Comparison of ENCODE assay signal across 11 mouse cellular contexts in genomic region chr12:76640620-76641019, GRCm38 (mm10).
DNase-seq lines count a peak whose midpoint lies in the region; ATAC-seq and TF ChIP-seq lines count a peak whose summit lies in the region.
"Had no signal": no experiment of that assay in that cellular context is flagged by ENCODE, and none has a peak within 500 bp of the region (broad histone marks: within the 10 kb centered on the region; RNA-seq: fewer than 3 reads in every experiment).

No protein-coding gene starts in this region.

- H3K9ac ChIP-seq in lung, embryonic 14.5 days, result no peak overlapping the region
- H3K9ac ChIP-seq: liver, embryonic 13.5 days had no signal

- no peak overlapping the region for H3K27ac ChIP-seq in lung, embryonic 14.5 days (ENCODE audit: low read depth)
- no peak overlapping the region for H3K27ac ChIP-seq in embryonic facial prominence, embryonic 10.5 days (replicated peaks)
- H3K27ac ChIP-seq: liver, embryonic 13.5 days had no signal

- 46% methylated on average over 8 of the region's 8 CpGs for WGBS in lung, embryonic 14.5 days
- WGBS in embryonic facial prominence, embryonic 10.5 days, result 34% methylated on average over 8 of the region's 8 CpGs

- DNase-seq in gastrocnemius, adult 18-20 months (ENCODE audit: low spot score), result peak; percentile 55
- DNase-seq in gastrocnemius, postnatal 36 days, result no peak
- peak; percentile 17 for DNase-seq in lung, embryonic 14.5 days
- no peak for DNase-seq in lung, postnatal 25 days (ENCODE audit: low spot score)
- peak; percentile 27 for DNase-seq in embryonic facial prominence, embryonic 10.5 days (ENCODE audit: low spot score)
- DNase-seq in gonadal fat pad, adult 2 months (ENCODE audit: low read depth), result peak; percentile 62
- DNase-seq: kidney, postnatal 10 days; liver, embryonic 13.5 days; thymus, adult 2 months had no signal

- H3K4me1 ChIP-seq in lung, embryonic 14.5 days (ENCODE audit: insufficient read depth), result no peaks in the 10 kb centered on the region
- H3K4me1 ChIP-seq in embryonic facial prominence, embryonic 10.5 days, result peaks cover 22% of the 10 kb centered on the region

- no peaks in the 10 kb centered on the region for H3K27me3 ChIP-seq in lung, embryonic 14.5 days (ENCODE audit: insufficient read depth, low read length)
- no peaks in the 10 kb centered on the region for H3K27me3 ChIP-seq in embryonic facial prominence, embryonic 10.5 days (replicated peaks; ENCODE audit: low read depth, poor library complexity, severe bottlenecking)
- H3K27me3 ChIP-seq: liver, embryonic 13.5 days had no signal

- H3K4me3 ChIP-seq in lung, embryonic 14.5 days (ENCODE audit: low read depth, low read length), result no peak overlapping the region
- H3K4me3 ChIP-seq in embryonic facial prominence, embryonic 10.5 days, result no peak overlapping the region
- H3K4me3 ChIP-seq: liver, embryonic 13.5 days; myocyte had no signal

- no peak for ATAC-seq in lung, embryonic 14.5 days (ENCODE audit: insufficient read depth)
- ATAC-seq in granulocyte monocyte progenitor cell, adult 5-6 weeks (replicated peaks; ENCODE audit: poor library complexity, severe bottlenecking), result no peak

- TF ChIP-seq CTCF in lung, embryonic 14.5 days (IDR thresholded peaks at IDR 0.05; ENCODE audit: low read depth), result no peak

- no peaks in the 10 kb centered on the region for H3K9me3 ChIP-seq in lung, embryonic 14.5 days (ENCODE audit: low read depth, low read length)
- no peaks in the 10 kb centered on the region for H3K9me3 ChIP-seq in embryonic facial prominence, embryonic 10.5 days
- H3K9me3 ChIP-seq: liver, embryonic 13.5 days had no signal

- intact Hi-C loops in gastrocnemius, postnatal 36 days (cut with DNase I), result no loop called here

- H3K4me2 ChIP-seq in lung, embryonic 14.5 days, result no peak overlapping the region
- H3K4me2 ChIP-seq: liver, embryonic 13.5 days had no signal

- H3K36me3 ChIP-seq in lung, embryonic 14.5 days (ENCODE audit: insufficient read depth), result no peaks in the 10 kb centered on the region
- no peaks in the 10 kb centered on the region for H3K36me3 ChIP-seq in embryonic facial prominence, embryonic 10.5 days (replicated peaks)

Comparison
In these comparisons a context has a peak if more than half of its experiments do, and no peak if none do; other contexts are left out.
1. DNase-seq: peak in gastrocnemius, adult 18-20 months (single experiment), lung, embryonic 14.5 days (single experiment), embryonic facial prominence, embryonic 10.5 days (single experiment) and gonadal fat pad, adult 2 months (single experiment); none in gastrocnemius, postnatal 36 days (0 of 2) and lung, postnatal 25 days (single experiment).